Mouse (Mus musculus) midbrain, embryonic 14.5 days (tissue): ENCODE measurements around the gene RPS10-NUDT3. TPM values are rescaled to one million over a fixed set of nuclear protein-coding genes. Genes with fewer than 3 reads are reported as not detected.

Experiments
- ATAC-seq: fragments of 200-750 bp; cut with Nextera tagmentation; 2 replicates; pipeline ENCODE4 v1.8.0; 2017; ENCODE audit warnings: moderate number of reproducible peaks, moderate library complexity; ENCODE audit not compliant: low FRiP score, low TSS enrichment
- DNase-seq: peaks from one replicate; pipeline ENCODE4 v3.0.0-alpha.2; 2015
- H3K27ac ChIP-seq: fragments of 300-500 bp; sonication (generic); replicated peaks from 2 replicates; pipeline ENCODE4 v1.5.1; 2014; ENCODE audit warnings: mild to moderate bottlenecking, low read depth, low read length, moderate library complexity
- H3K27me3 ChIP-seq: fragments of 300-500 bp; sonication (generic); 2 replicates; pipeline ENCODE4 v1.6.1; 2014; ENCODE audit warnings: low read length, control low read depth, mixed read lengths; ENCODE audit not compliant: control insufficient read depth, insufficient read depth
- H3K36me3 ChIP-seq: fragments of 300-500 bp; sonication (generic); 2 replicates; pipeline ENCODE4 v1.6.1; 2014; ENCODE audit warnings: low read length, control low read depth; ENCODE audit not compliant: control insufficient read depth, insufficient read depth
- H3K4me1 ChIP-seq: fragments of 300-500 bp; sonication (generic); 2 replicates; pipeline ENCODE4 v1.6.1; 2014; ENCODE audit warnings: mild to moderate bottlenecking, antibody characterized with exemption, low read length, control low read depth; ENCODE audit not compliant: control insufficient read depth, insufficient read depth
- H3K4me2 ChIP-seq: fragments of 300-500 bp; sonication (generic); 2 replicates; pipeline ENCODE4 v1.6.1; 2014; ENCODE audit warnings: mild to moderate bottlenecking, low read length, moderate library complexity
- H3K4me3 ChIP-seq: fragments of 300-500 bp; sonication (generic); replicated peaks from 2 replicates; pipeline ENCODE4 v1.5.1; 2014; ENCODE audit warnings: low read depth, low read length
- H3K9ac ChIP-seq: fragments of 300-500 bp; sonication (generic); replicated peaks from 2 replicates; pipeline ENCODE4 v1.6.1; 2014; ENCODE audit warnings: mild to moderate bottlenecking, low read length, moderate library complexity
- H3K9me3 ChIP-seq: fragments of 300-500 bp; sonication (generic); 2 replicates; pipeline ENCODE4 v1.6.1; 2016; ENCODE audit warnings: low read length, control low read depth, mixed read lengths; ENCODE audit not compliant: control insufficient read depth
- WGBS: fragments of 180-500 bp; shearing (Covaris S2); extraction: QIAGEN DNeasy Blood & Tissue Kit; methylation state at CpG from one replicate; pipeline ENCODE4 v1.1.7; 2014; 5-methylcytosine and 5-hydroxymethylcytosine counted together
- polyA plus RNA-seq: library from polyadenylated mRNA; unstranded; fragments of >200 nt; fragmentation: Nextera tagmentation; extraction: Ambion mirVana; gene quantifications from 2 replicates; pipeline ENCODE4 v1.2.1, GENCODE M21; 2014

RPS10-NUDT3 gene
- polyA plus RNA-seq, 1 experiment from 2014 or later = not detected

DNA sequence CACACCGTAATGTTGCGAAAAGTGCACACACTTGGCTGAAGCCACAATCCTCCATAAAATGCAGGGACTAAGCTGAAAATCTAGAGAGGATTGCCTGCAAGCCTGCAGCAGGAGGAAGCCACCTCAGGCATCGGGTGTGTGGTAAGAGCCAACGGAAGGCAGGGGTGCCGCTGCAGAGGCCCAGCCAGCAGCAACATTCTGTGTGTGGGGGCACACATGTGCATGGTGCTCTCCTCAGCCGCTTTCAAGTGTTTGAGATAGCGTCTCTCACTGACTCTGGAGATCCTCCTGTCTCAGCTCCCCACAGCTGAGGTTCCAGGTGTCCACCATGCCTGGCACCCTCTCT, 42.5 kb downstream of the RPS10-NUDT3 start:
- Histone ChIP-seq H3K27me3 (no peaks in the 10 kb centered on the region), H3K4me1 (no peaks in the 10 kb centered on the region), H3K27ac (no peak overlapping the region), H3K4me2 (no peak overlapping the region), H3K4me3 (no peak overlapping the region), H3K36me3 (peaks cover 81% of the 10 kb centered on the region), H3K9ac (no peak overlapping the region), H3K9me3 (no peaks in the 10 kb centered on the region)
- 97% methylated on average over 7 of the region's 7 CpGs for WGBS
- ATAC-seq (no peak), DNase-seq (no peak)

- 91% methylated on average over 12 of the region's 12 CpGs for WGBS
- Histone ChIP-seq H3K4me2 (no peak overlapping the region), H3K4me3 (no peak overlapping the region), H3K4me1 (no peaks in the 10 kb centered on the region), H3K36me3 (peaks cover 81% of the 10 kb centered on the region), H3K27ac (no peak overlapping the region), H3K27me3 (no peaks in the 10 kb centered on the region), H3K9ac (no peak overlapping the region), H3K9me3 (no peaks in the 10 kb centered on the region)
- ATAC-seq = no peak
- no peak for DNase-seq
Observed at GRCm38 (mm10) chr17:27591826-27592564, 43.0 kb downstream of the RPS10-NUDT3 start.

- no peak overlapping the region for H3K4me2 ChIP-seq
- no peak overlapping the region for H3K4me3 ChIP-seq
- H3K4me1 ChIP-seq = no peaks in the 10 kb centered on the region
- no peaks in the 10 kb centered on the region for H3K9me3 ChIP-seq
- H3K27me3 ChIP-seq = no peaks in the 10 kb centered on the region
- no peak overlapping the region for H3K27ac ChIP-seq
- no peak overlapping the region for H3K9ac ChIP-seq
- DNase-seq (no peak), ATAC-seq (no peak)
- WGBS = 88% methylated on average over 8 of the region's 8 CpGs
- peaks cover 58% of the 10 kb centered on the region for H3K36me3 ChIP-seq
Observed at GRCm38 (mm10) chr17:27588231-27588630, 46.8 kb downstream of the RPS10-NUDT3 start.

DNA sequence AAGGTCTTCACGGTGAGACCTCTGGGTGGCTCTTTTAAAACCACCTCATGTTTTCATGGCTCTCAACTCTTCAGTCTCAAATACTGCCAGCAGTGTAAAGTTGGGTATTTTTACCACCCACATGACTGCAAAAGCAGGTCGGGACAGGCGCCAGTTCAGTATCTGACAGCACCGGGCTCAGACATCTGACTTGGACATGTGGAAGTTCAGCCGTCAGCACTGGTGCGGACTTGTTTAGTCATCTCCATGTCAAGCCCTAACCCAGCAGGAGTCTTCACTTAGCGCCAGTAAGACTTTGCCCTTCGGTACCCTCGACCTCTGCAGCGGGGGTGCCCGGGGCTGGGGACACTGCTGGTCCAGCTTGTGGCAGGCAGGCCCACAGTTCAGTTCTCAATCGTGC, 47.8 kb downstream of the RPS10-NUDT3 start:
- Histone ChIP-seq H3K4me3 (no peak overlapping the region), H3K4me2 (no peak overlapping the region), H3K4me1 (no peaks in the 10 kb centered on the region), H3K9ac (no peak overlapping the region), H3K36me3 (peaks cover 58% of the 10 kb centered on the region), H3K27me3 (no peaks in the 10 kb centered on the region), H3K9me3 (no peaks in the 10 kb centered on the region), H3K27ac (no peak overlapping the region)
- ATAC-seq (no peak), DNase-seq (no peak)
- WGBS = 81% methylated on average over 12 of the region's 12 CpGs

DNA sequence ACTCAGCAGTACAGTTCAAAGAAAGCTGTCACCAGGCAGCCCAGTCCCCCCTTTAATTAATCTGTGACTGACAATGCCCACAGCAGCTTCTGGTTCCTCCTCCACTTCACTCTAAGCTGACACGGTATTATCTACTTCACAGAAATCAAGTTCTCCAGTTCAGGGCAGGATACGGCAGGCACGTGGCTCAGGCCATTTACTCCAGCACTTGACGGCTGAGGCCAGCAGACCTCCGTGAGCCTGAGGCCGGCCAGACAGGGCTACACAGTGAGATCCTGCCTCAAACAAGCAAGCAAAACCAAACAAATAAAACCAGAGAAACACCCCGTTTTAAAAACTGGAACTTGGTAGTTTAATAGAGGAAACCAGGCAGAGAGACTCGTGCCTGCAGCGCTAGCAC, 48.4 kb downstream of the RPS10-NUDT3 start:
- Histone ChIP-seq H3K9ac (no peak overlapping the region), H3K4me1 (no peaks in the 10 kb centered on the region), H3K9me3 (no peaks in the 10 kb centered on the region), H3K4me3 (no peak overlapping the region), H3K27ac (no peak overlapping the region), H3K27me3 (no peaks in the 10 kb centered on the region), H3K36me3 (peaks cover 64% of the 10 kb centered on the region), H3K4me2 (no peak overlapping the region)
- WGBS = 58% methylated on average over 9 of the region's 9 CpGs
- ATAC-seq (no peak), DNase-seq (no peak)

DNA sequence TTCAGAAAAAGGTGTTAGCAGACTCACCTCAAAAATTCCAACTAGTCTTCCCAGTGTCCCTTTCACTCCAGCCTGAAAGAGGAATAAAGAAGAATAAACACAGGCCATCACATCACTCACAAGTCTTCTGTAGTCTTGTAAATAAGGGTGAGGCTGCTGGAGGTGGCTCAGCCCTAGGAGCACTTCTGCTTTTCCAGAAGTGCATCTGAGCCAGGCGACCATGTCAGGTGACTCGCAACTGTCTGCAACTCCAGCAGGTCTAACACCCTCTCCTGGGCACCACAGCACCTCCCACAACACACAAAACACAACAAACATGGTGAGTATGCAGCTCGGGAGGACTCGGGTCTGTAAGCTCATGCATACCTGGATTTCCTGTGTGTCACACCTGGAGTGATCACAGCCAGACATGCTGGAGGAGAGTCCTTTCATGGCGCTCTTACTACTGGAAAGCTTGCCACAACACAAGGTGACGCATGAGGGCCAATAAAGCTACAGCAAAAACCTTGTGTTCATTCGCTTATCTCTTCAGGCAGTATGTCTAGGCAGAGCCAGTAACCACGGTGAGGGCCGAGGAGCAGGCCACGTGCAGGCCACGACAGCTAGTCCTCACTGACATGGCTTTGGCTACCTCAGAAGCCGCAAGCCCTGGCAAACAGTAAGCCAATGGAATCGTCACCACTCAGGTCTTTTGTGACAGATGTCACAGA, 51.7 kb downstream of the RPS10-NUDT3 start:
- DNase-seq (no peak), ATAC-seq (no peak)
- 92% methylated on average over 13 of the region's 13 CpGs for WGBS
- Histone ChIP-seq H3K36me3 (peaks cover 63% of the 10 kb centered on the region), H3K4me3 (no peak overlapping the region), H3K27ac (no peak overlapping the region), H3K4me1 (no peaks in the 10 kb centered on the region), H3K9ac (no peak overlapping the region), H3K27me3 (no peaks in the 10 kb centered on the region), H3K4me2 (no peak overlapping the region), H3K9me3 (no peaks in the 10 kb centered on the region)

DNA sequence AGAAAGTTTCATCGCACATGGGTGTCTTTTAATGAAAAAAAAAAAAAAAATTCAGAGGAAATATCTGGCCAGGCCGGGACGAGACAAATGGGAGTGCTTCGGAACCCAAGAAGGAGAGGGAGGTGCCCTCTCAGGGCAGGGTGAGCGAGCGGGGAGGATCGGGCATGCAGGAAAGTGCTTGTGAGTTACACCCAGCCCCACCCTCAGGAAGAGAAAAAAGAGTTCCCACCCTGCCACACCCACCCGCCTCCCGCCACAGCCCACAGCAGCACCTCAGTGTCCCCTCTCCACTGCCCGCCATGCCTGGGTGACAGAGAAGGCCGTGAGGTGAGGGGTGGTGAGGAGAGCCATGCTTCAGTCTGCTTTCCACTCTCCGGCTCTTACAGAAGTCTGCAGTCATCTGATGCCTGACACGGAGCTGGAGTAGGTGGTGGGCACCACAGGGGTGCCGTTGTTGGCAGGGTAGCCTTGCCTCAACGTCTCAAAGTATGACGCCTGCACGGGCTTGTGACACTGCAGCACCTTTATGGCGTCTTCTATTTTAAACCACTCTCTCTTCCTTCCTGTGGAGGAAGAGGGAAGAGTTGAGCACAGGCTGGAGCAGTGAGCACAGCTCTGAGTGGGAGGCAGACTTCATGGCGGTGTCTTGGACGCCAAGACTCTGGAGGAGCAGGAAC, 54.5 kb downstream of the RPS10-NUDT3 start:
- Histone ChIP-seq H3K36me3 (peaks cover 70% of the 10 kb centered on the region), H3K9ac (no peak overlapping the region), H3K27ac (no peak overlapping the region), H3K27me3 (no peaks in the 10 kb centered on the region), H3K4me2 (no peak overlapping the region), H3K4me1 (no peaks in the 10 kb centered on the region), H3K9me3 (no peaks in the 10 kb centered on the region), H3K4me3 (no peak overlapping the region)
- DNase-seq (no peak), ATAC-seq (no peak)
- WGBS = 93% methylated on average over 20 of the region's 20 CpGs

GRCm38 (mm10) chr17:27579816-27580215, 55.2 kb downstream of the RPS10-NUDT3 start:
- no peak overlapping the region for H3K4me3 ChIP-seq
- ATAC-seq (no peak), DNase-seq (no peak)
- no peaks in the 10 kb centered on the region for H3K27me3 ChIP-seq
- WGBS = 88% methylated on average over 8 of the region's 8 CpGs
- H3K36me3 ChIP-seq = peaks cover 75% of the 10 kb centered on the region
- H3K9ac ChIP-seq = no peak overlapping the region
- no peak overlapping the region for H3K4me2 ChIP-seq
- H3K9me3 ChIP-seq = no peaks in the 10 kb centered on the region
- H3K4me1 ChIP-seq = no peaks in the 10 kb centered on the region
- H3K27ac ChIP-seq = no peak overlapping the region
